Mouse (Mus musculus) hematopoietic stem cell, adult 5-6 weeks (primary cell): ENCODE results near the gene Alkbh2. TPM values are rescaled to one million over a fixed set of nuclear protein-coding genes. Genes with fewer than 3 reads are reported as not detected.
A peak's percentile ranks its signal among the peaks of the same experiment; 100 is the strongest.

Source experiments
- ATAC-seq, 2 experiments: fragments of 125-278 bp in 1 of 2; replicated peaks in 1 of 2; 2 replicates each; pipeline ENCODE4 v1.8.0; 2016 to 2017; ENCODE audit warnings: inconsistent platforms in 2 of 2, mild to moderate bottlenecking in 2 of 2, moderate number of reproducible peaks in 2 of 2, low read depth in 1 of 2, moderate TSS enrichment in 1 of 2; ENCODE audit not compliant: low FRiP score in 2 of 2, poor library complexity in 2 of 2, severe bottlenecking in 2 of 2, insufficient read depth in 1 of 2, low TSS enrichment in 1 of 2
- total RNA-seq: library from RNA; stranded (forward); fragments of 172-1452, 232-1000 nt; gene quantifications from 2 replicates; pipeline ENCODE4 v1.2.3, GENCODE M21; 2017

Gene Alkbh2
- total RNA-seq, 1 experiment from 2014 or later, result 13.7 TPM

DNA sequence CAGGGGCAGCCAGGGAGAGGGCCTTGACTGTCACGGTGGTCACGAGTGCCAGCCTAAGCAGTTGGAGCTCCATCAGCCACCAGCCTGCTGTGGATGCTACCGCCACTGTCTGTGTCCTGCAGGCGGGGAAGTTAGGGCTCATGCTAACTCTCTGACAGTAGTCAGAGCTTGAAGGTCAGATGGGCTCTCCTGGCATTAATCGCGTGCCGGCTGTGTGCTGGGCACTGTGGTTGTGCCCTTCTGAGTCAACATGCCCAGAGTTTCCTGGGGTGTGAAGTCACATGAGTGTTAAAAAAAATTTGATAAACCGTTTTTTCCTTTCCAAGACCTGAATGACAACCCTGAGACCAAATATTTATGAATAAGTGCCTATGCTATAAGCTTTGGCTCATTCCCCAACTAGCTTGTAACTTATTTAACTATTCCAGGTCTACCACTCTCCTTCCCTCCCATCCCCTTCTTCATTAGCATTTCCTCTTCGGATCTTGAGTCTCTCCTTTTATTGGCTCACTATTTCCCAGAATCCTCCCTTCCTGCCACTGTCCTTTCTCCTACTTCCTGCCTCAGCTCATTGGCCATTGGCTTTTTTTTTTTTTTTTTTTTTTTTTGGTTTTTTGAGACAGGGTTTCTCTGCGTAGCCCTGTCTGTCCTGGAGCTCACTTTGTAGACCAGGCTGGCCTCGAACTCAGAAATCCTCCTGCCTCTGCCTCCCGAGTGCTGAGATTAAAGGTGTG lies 24.5 kb upstream of the Alkbh2 start:
- ATAC-seq, result no peak

DNA sequence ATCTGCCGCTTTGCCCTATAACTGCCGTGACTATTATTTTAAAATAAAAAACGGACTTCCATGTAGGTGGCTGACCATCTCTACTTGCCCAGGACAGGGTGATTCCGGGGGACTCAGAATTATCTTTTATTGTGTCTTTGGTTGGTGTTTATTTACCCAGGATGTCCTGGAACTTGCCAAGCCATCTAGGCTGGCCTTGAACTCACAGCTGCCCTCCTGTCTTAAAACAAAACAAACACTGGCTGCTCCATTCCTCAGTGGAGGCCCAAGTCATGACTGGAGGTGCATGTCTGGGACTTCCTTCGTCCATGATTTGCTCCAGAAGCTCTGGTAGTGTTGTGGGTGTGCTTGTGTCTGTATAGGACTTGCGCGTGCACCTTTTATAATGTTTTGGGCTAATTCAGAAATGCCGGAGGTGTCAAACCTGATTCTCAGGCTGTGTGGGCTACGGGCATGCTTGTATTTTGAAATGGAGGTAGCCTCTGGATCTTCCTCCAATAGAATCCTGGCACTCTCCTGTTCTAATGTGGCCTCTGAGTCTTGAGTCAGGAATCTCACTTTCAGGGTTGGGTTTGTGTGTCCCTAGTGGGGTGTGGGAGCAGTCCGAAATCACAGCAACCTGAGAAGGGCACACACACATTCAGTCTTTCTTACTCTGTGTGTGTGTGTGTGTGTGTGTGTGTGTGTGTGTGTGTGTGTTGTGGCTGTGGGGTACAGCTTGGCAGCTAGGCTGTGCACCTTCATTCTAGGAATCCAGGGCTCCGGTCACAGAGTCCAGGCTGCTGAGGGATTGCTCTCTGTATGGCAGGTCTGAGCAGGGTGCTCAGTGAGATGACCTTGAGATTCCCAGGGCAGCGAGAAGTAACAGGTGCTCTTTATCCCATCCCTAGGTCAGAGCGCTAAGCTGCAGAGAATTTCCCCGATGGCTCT lies 19.3 kb upstream of the Alkbh2 start:
- ATAC-seq, result no peak

DNA sequence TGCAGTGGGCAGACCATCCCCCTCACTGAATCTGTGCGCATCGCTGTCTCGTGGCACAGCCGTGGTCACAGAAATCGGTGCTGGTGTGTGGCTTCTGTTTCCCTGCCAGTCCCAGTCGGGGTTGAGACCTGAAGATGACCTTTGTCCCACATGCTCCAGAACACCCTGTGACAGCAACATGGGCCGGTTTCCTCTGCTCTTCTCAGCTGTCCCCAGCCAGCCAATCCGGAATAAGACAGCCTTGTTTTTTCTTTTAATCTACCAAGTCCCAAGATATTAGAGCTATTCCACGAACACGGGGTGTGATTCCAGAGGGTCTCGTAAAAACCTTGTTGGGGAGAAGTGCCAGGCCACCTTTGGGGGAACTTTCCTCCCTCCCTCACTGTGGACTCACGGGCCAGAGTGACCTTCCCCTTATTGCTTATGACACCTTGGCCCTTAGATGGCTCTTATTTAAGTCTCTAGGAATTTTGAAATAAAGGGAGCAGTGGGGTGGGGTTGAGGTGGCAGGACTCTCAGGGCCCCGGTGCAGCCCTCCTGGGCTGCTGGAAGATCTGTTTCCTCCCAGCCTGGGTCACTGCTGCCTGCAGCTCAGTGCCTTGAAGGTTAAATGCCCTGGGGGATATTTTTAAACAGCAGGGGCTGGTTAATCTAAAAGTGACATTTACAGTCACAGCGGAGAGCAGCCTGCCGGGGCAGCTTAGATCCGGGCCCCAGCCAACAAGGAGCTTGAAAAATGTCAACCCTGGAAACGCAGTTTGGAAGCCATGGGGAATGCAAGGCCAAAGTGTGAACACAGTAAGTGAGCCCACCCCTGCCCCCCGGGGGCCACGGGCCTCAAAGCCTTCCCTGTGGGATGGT lies 18.2 kb upstream of the Alkbh2 start, which contains the start of gene Acacb:
Gene Acacb (plus strand): TSS at position 508 of the 861 bp plus-strand sequence.
- no peak for ATAC-seq

DNA sequence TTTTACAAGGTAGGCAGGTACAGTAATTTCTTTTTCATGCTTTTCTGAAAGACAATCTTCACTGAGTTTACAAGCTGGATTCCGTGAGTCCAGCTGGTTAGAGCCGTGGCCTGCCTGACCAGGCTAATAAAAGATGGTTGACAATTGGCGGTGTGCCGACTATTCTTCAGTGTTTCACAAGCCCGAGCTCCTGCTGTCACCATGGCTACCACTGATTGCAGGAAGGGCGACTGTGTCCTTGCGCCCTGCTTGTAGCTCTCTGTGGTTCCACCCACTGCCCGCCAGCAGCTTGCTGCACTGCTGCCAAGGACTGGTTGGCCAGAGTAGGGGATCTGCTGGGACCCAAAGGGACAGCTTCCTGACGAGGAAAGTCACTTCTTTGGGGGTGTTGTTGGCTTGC lies 11.2 kb upstream of the Alkbh2 start:
- no peak for ATAC-seq

DNA sequence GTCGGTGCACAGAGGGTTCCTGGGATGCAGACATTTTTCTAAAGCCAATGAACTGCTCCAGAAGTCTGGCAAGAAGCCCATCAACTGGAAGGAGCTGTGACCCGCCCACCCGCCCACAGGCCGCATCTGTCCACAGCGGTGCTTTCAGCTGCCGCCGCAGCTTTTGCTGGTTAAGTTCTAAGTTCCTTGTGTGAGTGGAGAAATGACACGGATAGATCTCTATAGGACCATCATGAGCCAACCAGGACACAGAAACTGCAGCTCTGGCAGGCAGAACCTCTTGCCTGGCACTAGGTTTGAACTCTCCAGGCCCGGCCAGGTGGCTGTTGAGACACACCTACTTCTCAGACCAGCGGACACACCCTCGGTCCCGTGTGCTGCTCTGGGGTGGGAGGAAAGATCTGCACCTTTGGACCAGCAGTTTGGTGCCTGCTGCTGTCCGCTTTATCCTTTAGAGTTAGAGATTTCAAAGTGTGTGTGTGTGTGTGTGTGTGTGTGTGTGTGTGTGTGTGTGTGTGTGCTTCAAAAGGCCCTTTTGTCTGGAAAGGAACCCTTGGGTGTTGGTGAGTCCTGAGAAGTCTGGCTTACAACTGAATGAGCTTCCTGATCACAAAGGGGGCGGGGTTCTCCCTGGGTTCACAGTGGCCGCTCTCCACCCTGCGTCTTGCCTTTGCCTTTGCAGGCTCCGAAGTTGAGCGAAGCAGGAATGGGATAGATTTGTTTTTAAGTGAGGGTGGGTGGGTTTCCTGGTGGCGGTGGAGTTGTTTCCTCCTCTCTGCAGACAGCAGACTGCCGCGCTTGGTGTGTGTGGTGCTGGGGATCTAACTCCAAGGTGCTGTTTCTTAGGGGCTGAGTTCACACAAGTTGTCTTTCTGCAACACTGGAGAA lies 10.5 kb upstream of the Alkbh2 start:
- no peak for ATAC-seq

DNA sequence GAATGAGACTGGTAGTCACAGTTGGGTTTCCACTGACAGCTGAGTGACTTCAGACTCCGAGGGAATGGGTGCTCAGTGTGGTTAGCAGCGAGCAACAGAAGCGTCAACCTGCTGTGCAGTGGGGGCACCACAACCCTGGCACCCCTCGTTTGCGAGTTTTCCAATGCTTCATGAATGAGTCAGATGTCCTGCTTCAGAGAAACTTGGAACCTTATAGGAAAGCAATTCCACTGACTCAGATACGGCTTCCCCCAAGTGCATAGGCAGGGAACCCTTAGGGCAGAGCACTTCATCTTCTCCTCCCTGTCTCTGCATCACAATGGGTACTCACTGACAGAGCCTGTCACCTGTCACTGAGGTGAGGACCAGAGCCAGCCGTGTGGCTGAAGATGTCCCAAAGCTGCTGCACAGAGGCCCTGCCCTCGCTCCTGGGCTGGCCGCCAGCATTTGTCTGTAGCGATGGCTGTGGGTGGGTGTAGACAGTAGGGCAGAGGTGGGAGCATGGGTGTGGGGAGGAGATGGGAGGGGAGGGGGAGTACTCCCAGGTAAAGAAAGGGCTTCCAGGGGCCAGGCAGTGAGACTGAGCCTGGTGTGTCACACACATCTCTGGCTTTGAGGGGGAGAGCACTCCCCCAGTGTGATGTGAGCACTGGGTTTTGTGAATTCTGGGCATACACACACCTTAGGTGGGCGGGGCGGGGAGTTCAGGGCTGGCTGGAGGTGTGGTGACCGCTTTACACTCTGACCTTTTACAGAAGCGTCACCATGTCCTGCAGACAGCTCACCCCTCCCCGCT lies 9.7 kb upstream of the Alkbh2 start:
- ATAC-seq, result no peak

DNA sequence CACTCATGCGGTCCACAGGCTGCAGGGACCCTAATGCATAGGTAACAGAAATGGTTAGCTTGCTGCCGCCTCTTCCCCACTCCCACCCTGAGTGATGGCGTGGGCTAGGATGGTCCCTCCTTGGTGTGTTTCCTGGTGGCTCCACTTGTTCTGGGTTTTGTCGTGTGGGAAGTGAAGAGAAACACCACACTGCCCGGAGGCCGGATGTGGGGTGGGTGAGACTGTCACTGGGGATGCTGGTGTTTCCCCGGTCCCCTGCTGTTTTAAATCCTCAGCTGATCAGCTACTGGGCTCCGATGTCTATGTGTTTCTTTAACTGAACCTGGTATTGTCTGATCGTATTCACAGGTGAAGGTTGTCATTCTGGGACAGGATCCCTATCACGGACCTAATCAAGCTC lies 7.5 kb upstream of the Alkbh2 start:
- no peak for ATAC-seq

DNA sequence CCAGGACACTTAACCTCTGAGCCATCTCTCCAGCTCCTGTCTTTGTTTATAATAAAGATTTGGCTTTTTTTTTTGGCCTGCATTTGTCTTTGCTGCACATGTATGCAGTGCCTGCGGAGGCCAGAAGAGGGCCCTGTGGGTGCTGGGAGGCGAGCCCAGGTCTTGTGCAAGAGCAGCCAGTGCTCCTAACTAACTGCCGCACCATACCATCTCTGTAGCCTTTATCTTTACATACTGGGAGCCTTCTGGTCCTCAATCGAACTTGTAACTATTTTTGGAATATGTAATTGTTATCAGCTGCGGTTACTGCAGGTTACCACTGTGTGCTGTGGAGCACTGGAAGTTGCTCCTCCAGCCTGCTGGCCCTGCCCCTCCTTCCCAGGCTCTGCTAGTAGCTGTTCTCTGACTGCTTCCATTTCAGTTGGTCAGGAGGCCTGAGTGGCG lies 6.1 kb upstream of the Alkbh2 start:
- ATAC-seq, result no peak; a peak in 1 of 4 replicates

DNA sequence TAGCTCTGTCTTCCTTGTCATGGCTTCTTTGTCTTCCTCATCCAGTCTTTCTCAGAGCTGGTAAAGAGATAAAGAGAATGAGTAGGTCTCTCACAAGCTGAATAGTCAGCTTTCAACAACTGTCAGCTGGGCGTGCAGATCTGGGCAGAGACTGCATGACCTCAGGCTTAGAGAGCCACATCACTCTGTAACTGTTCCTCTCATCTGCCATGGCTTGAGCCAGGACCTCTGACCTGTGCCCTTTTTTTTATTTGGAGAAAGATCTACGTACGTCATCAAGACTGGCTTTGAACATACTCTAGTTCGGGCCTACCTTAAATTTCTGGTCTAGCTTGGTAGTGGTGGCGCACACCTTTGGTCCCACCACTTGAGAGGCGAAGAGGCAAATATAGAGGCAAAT lies 4.8 kb upstream of the Alkbh2 start:
- ATAC-seq, result no peak

DNA sequence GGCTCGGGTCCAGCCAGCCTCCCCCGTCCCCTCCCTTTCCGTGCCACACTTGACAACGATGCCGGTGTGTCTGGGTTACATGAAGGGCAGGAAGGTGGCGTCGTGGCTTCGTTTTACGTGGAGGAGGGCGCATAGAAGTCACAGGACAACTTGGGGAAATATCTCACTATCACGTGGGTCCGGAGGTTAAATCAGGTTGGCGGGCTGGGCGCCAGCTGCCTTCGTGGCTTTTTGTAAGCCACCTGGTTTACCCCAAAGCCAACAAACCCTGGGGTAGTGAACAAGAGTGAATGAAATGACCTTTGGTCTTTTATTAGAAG lies 3.5 kb upstream of the Alkbh2 start:
- peak in 1 of 2 experiments; percentile 11; a peak in 1 of 4 replicates for ATAC-seq

DNA sequence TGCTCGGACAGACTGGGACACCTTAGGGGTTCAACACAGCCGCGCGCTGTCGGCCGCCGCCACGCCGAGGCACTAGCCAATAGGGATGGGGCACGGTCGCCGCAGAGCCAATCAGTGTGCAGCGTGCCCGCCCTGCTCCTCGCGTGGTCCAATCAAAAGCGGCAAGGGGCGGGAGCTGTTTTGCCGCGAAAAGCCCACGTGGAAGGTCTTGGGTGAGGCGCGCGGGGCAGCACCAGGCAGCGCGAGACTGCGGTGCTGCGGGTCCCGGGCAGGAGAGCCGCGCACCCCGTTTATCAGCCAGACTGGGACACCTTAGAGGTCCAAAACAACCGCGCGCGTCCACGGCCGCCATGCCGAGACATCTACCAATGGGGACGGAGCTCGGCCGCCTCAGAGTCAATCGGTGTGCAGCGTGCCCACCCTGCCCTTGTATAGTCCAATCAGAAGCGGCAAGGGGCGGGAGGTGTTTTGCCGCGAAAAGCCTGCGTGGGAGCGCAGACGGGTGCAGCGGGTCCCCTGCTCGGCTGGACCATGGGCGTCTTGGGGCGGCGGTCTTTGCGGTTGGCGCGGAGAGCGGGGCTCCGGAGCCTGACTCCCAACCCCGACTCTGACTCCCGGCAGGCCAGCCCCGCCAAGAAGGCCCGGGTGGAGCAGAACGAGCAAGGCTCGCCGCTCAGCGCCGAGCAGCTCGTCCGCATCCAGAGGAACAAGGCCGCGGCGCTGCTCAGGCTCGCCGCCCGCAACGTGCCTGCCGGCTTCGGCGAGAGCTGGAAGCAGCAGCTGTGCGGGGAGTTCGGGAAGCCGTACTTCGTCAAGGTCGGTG lies 2.9 kb upstream of the Alkbh2 start:
- ATAC-seq, result peak; percentile 80 to 86

DNA sequence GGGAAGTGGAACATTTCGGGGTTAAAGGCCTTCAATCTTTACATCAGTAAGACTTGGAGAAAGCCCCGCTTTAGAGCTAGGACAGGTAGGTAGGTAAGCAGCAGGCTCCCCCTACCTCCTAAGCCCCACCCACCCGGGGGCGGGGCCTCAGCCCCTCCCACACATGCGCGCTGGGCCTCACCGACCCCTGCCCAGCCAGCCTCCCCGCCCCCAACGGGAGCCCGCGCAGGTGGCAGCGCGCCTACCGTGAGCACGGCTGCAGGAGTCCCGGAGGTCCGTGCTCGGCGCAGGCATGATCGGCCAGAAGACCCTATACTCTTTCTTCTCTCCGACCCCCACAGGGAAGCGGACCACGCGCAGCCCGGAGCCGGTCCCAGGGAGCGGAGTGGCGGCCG lies 2.2 kb upstream of the Alkbh2 start, which contains the start of gene Ung:
Gene Ung (plus strand): TSS at position 176 of the 395 bp plus-strand sequence.
- no peak for ATAC-seq

DNA sequence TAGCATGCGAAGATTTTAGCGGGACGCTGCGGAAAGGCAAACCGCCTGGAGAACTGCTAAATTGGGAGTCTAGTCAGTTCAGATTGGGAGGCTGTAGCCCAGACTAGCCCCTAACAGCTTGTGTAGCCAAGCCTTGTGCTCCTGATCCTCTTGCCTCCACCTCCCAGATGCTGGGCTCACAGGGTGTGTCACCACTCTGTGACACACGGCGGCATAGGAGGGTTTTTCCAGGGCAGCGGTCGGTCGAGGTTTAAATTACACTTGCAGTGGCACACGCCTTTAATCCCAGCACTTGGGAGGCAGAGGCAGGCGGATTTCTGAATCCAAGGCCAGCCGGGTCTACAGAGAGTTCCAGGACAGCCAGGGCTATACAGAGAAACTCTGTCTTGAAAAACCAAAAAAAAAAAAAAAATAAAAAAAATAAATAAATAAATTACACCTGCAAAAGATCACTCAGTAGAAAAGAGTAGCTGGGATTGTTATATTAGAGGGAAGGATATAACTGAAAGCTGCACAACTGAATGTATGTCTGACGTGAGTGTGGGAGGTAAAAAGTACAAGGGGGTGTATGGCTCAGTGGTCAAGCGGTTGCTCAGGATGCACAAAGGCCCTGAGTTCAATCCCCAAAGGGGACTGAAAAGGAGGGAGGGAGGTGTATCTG lies 1.7 kb upstream of the Alkbh2 start:
- no peak for ATAC-seq

DNA sequence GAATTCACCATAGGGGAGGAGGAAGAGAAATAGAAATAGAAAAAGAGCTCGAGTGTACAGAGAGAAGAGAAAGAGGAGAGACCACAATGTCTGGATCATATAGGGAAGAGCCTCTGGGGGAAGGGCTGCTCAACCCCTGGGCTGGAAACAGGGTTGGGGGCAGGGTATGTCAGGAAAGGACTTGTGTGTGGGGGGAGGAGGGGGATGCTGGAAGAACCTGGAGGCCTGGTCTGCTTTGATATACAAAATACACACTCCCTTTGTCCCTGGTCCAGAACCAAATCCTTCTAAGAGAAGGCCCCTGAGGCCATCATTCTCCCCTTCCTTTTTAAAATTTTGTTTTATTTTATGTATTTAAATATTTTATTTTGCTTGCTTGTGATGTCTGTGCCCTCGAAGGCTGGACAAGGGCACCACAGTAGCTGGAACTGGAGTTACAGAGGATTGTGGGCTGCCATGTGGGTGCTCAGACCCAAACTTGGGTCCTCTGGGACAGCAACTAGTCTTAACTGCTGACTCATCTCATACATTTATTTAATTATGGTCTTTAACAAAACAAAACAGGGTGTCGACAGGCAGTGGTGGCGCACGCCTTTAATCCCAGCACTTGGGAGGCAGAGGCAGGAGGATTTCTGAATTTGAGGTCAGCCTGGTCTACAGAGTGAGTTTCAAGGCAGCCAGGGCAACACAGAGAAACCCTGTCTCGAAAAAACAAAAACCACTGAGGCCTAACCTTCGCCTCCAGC lies 1.3 kb downstream of the Alkbh2 start:
- no peak for ATAC-seq
